Mouse (Mus musculus): ENCODE measurements around the gene Tfpi2.

DNA sequence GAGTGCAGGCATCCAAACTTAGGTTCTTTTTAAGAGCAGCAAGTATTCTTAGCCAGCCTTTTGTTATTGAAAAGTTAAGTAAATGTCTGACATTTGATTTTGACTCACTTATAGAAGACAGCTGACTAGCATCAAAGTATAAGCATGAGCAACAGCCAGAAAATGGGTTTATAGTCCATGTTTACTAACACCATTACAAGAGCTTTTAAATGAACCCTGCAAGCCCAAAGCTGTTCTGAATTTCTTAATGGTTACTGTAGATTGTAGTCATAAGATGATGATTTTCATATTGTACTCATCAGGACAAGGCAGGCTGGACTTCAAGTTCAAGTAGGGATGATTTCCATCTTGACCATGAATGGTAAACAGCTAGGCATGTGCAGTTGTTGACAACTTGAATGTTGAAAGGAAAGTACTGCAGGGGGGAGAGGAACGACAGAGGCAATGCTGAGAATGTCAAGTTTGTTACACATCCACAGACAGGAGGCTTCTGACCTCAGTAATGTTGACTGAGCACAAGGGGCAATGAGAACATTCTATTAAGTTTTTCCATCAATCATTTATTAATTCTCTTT lies 52.5 kb downstream of the Tfpi2 start:
- no peak for TF ChIP-seq CTCF (IDR thresholded peaks at IDR 0.05; ENCODE audit: low read depth, low read length)
- TF ChIP-seq GATA1 (IDR thresholded peaks at IDR 0.05; ENCODE audit: borderline replicate concordance, low read length) = no peak
- no peak for TF ChIP-seq POLR2AphosphoS5 (IDR thresholded peaks at IDR 0.05; ENCODE audit: insufficient replicate concordance, low read depth, low read length)
- no peak for TF ChIP-seq TAL1 (conservative IDR thresholded peaks at IDR 0.05; ENCODE audit: low read depth, low read length)

Measured in G1E (cell line).